Mouse (Mus musculus) spleen, postnatal 14 days (tissue): Measurements from ENCODE around the gene Osr1.

Experiments
- DNase-seq, 2 experiments: peaks; one replicate each; pipeline ENCODE4 v3.0.0; 2021 to 2022; ENCODE audit warnings: low spot score in 2 of 2

The Osr1 gene

GRCm38 (mm10) chr12:9585085-9585453 lies 15.2 kb downstream of the Osr1 start:
- no peak for DNase-seq

GRCm38 (mm10) chr12:9587732-9588131 lies 17.8 kb downstream of the Osr1 start:
- no peak for DNase-seq

GRCm38 (mm10) chr12:9589561-9590134 lies 19.7 kb downstream of the Osr1 start:
- no peak for DNase-seq

GRCm38 (mm10) chr12:9591141-9591540 lies 21.2 kb downstream of the Osr1 start:
- no peak for DNase-seq

- no peak for DNase-seq
Observed at GRCm38 (mm10) chr12:9598219-9598618, 28.3 kb downstream of the Osr1 start.
